In the genomic region with DNA sequence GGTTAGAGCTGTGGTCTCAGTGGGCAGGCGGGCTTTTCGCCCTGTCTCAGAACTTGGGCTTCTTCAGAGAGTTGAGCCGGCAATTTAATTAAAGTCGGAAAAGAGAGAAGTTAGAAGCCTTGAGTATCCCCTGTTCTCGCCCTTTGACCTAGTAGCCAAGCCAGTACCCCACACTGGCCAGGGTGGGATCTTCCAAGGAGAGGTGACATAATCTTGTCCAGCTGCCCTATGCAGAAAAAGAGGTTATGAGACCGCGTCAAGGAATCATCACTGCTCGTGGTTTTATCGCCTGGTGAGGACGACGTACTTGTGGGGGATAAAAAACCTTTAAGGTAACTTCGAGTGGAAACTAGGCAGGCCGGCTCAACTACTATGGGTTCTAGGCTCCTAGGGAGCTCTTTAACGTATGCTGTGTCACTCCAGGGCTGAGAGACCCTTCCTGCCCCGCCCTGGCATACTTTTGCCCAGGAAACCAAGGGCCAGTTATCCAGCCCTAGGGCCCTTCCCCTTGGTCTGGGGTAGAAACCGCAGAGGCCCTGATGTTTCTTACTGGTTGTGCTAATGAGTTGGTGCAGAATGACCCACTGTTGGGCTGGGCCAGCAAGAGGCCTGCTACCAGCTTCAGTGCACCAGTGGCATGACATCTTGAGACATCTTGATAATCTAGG, we compare ENCODE assay signal across 8 mouse cellular contexts. TPM values are rescaled to one million over a fixed set of nuclear protein-coding genes. Genes with fewer than 3 reads are reported as not detected.
DNase-seq lines count a peak whose midpoint lies in the region; ATAC-seq and TF ChIP-seq lines count a peak whose summit lies in the region.

No protein-coding gene starts in this region.

- H3K9ac ChIP-seq in hindbrain, embryonic 11.5 days (ENCODE audit: low read depth, low read length): peak overlapping the region; percentile 71
- H3K9ac ChIP-seq in liver, postnatal 0 days (replicated peaks): peak overlapping the region; percentile 72

- TF ChIP-seq EP300 in liver, postnatal 0 days (IDR thresholded peaks at IDR 0.05; ENCODE audit: low read depth): no peak

- no peak overlapping the region for H3K27ac ChIP-seq in hindbrain, embryonic 11.5 days (ENCODE audit: low read depth, low read length)
- peak overlapping the region; percentile 84 for H3K27ac ChIP-seq in liver, postnatal 0 days (ENCODE audit: low read depth)

- no peak for TF ChIP-seq CTCF in G1E (IDR thresholded peaks at IDR 0.05; ENCODE audit: low read depth, low read length)
- no peak for TF ChIP-seq CTCF in liver, postnatal 0 days (IDR thresholded peaks at IDR 0.05; ENCODE audit: low read depth)

- peaks cover 11% of the 10 kb centered on the region; the same call in 1 of the 2 replicates for H3K9me3 ChIP-seq in erythroblast, embryonic 14.5 days (ENCODE audit: control insufficient read depth, low read length)
- peaks cover 7% of the 10 kb centered on the region for H3K9me3 ChIP-seq in G1E (replicated peaks)
- H3K9me3 ChIP-seq in hindbrain, embryonic 11.5 days (ENCODE audit: control insufficient read depth, low read length): no peaks in the 10 kb centered on the region
- no peaks in the 10 kb centered on the region for H3K9me3 ChIP-seq in liver, postnatal 0 days (ENCODE audit: low read length)

- WGBS in hindbrain, embryonic 11.5 days: 9% methylated on average over 16 of the region's 16 CpGs
- WGBS in liver, postnatal 0 days (ENCODE audit: insufficient replicate concordance): 23% methylated on average over 16 of the region's 16 CpGs

- H3K27me3 ChIP-seq in erythroblast, embryonic 14.5 days (ENCODE audit: control insufficient read depth): peaks cover 77% of the 10 kb centered on the region
- peaks cover 73% of the 10 kb centered on the region for H3K27me3 ChIP-seq in G1E (ENCODE audit: insufficient read depth, low read length)
- H3K27me3 ChIP-seq in hindbrain, embryonic 11.5 days (ENCODE audit: control insufficient read depth, insufficient read depth, low read length): peaks cover 31% of the 10 kb centered on the region
- H3K27me3 ChIP-seq in liver, postnatal 0 days (ENCODE audit: insufficient read depth, low read length): peaks cover 37% of the 10 kb centered on the region

- no peak for DNase-seq in G1E (ENCODE audit: low spot score)
- DNase-seq in hindbrain, embryonic 11.5 days (ENCODE audit: low spot score): no peak
- DNase-seq in liver, postnatal 0 days: no peak
- DNase-seq in yolk sac, embryonic 10.5 days (ENCODE audit: low spot score): no peak
- DNase-seq in frontal cortex, adult 2 months (ENCODE audit: extremely low spot score in 1 of 2, low spot score in 1 of 2): no peak
- no peak for DNase-seq in adipocyte (ENCODE audit: low spot score)

- peak overlapping the region; percentile 97 for H3K4me2 ChIP-seq in hindbrain, embryonic 11.5 days (replicated peaks; ENCODE audit: low read depth, low read length)
- H3K4me2 ChIP-seq in liver, postnatal 0 days (ENCODE audit: low read depth, low read length): peak overlapping the region; percentile 75

- peaks cover 16% of the 10 kb centered on the region for H3K4me1 ChIP-seq in erythroblast, embryonic 14.5 days (ENCODE audit: control insufficient read depth)
- peaks cover 20% of the 10 kb centered on the region for H3K4me1 ChIP-seq in G1E (ENCODE audit: insufficient read depth, low read depth, low read length)
- H3K4me1 ChIP-seq in hindbrain, embryonic 11.5 days (replicated peaks; ENCODE audit: control insufficient read depth, insufficient read depth, low read length): 0 out of 2 replicates have a peak, but pooled peaks cover 4% of the 10 kb centered on the region
- H3K4me1 ChIP-seq in liver, postnatal 0 days (ENCODE audit: insufficient read depth): peaks cover 8% of the 10 kb centered on the region

- no peaks in the 10 kb centered on the region for H3K36me3 ChIP-seq in erythroblast, embryonic 14.5 days (ENCODE audit: control insufficient read depth)
- H3K36me3 ChIP-seq in G1E (replicated peaks): no peaks in the 10 kb centered on the region
- H3K36me3 ChIP-seq in hindbrain, embryonic 11.5 days (ENCODE audit: control insufficient read depth, insufficient read depth, low read length): no peaks in the 10 kb centered on the region
- no peaks in the 10 kb centered on the region for H3K36me3 ChIP-seq in liver, postnatal 0 days (replicated peaks; ENCODE audit: insufficient read depth, low read length)

- peak overlapping the region; percentile 58 for H3K4me3 ChIP-seq in erythroblast, embryonic 14.5 days (replicated peaks)
- H3K4me3 ChIP-seq in G1E (ENCODE audit: low read depth, low read length): peak overlapping the region; percentile 67; the same call in 1 of the 2 replicates
- peak overlapping the region; percentile 60 for H3K4me3 ChIP-seq in hindbrain, embryonic 11.5 days (ENCODE audit: low read depth, low read length)
- H3K4me3 ChIP-seq in liver, postnatal 0 days (ENCODE audit: low read depth, low read length): peak overlapping the region; percentile 58

- ATAC-seq in erythroblast, adult 5-6 weeks (replicated peaks; ENCODE audit: low FRiP score, poor library complexity, severe bottlenecking): no peak
- ATAC-seq in G1E (ENCODE audit: extremely low read depth, insufficient number of reproducible peaks, low FRiP score, poor library complexity, severe bottlenecking): no peak
- no peak for ATAC-seq in hindbrain, embryonic 11.5 days (ENCODE audit: low FRiP score)
- ATAC-seq in liver, postnatal 0 days: no peak

RNA-seq across cellular contexts. Expression of gene Rbpms2, which starts 2.0 kb away (rescaled TPM):
- polyA plus RNA-seq in erythroblast, embryonic 14.5 days (2012): 0.09 and 0.12 TPM in 2 replicates
- total RNA-seq in erythroblast, adult 5-6 weeks (2015; ENCODE audit: low replicate concordance): 0.84 TPM in 1 of 2 replicates, not detected in the other
- total RNA-seq in erythroblast, adult 5-6 weeks (2017; ENCODE audit: low replicate concordance): 0.17 TPM in 1 of 2 replicates, not detected in the other
- total RNA-seq in G1E (2014; fragmentation: Nextera tagmentation) (not detected in 2 replicates), G1E (2017) (0.33 and 0.81 TPM in 2 replicates)
- polyA plus RNA-seq in G1E (2012): 0.13 and 0.21 TPM in 2 replicates
- 19.5 and 23.7 TPM in 2 replicates for polyA plus RNA-seq in hindbrain, embryonic 11.5 days (2014; fragmentation: Nextera tagmentation; extraction: Ambion mirVana)
- polyA plus RNA-seq in liver, postnatal 0 days (2015; fragmentation: Nextera tagmentation; extraction: Ambion mirVana): 23.5 and 26.1 TPM in 2 replicates
- polyA plus RNA-seq in frontal cortex, adult 2 months (2012; rRNA removed): 7.5 and 8.3 TPM in 2 replicates

RNA-seq across cellular contexts. Expression of gene Oaz2, which starts 36.3 kb away (rescaled TPM):
- polyA plus RNA-seq in erythroblast, embryonic 14.5 days (2012): 10.5 and 13.6 TPM in 2 replicates
- 8.3 and 9.0 TPM in 2 replicates for total RNA-seq in erythroblast, adult 5-6 weeks (2015; ENCODE audit: low replicate concordance)
- total RNA-seq in erythroblast, adult 5-6 weeks (2017; ENCODE audit: low replicate concordance): 16.3 and 17.7 TPM in 2 replicates
- total RNA-seq in G1E (2014; fragmentation: Nextera tagmentation) (12.0 and 16.2 TPM in 2 replicates), G1E (2017) (39.3 and 43.0 TPM in 2 replicates)
- polyA plus RNA-seq in G1E (2012): 85.7 and 118 TPM in 2 replicates
- 204 and 224 TPM in 2 replicates for polyA plus RNA-seq in hindbrain, embryonic 11.5 days (2014; fragmentation: Nextera tagmentation; extraction: Ambion mirVana)
- 50.9 and 52.8 TPM in 2 replicates for polyA plus RNA-seq in liver, postnatal 0 days (2015; fragmentation: Nextera tagmentation; extraction: Ambion mirVana)
- 220 and 229 TPM in 2 replicates for polyA plus RNA-seq in frontal cortex, adult 2 months (2012; rRNA removed)

RNA-seq across cellular contexts. Expression of gene Pif1, which starts 44.5 kb away (rescaled TPM):
- polyA plus RNA-seq in erythroblast, embryonic 14.5 days (2012): 4.9 and 5.2 TPM in 2 replicates
- total RNA-seq in erythroblast, adult 5-6 weeks (2015; ENCODE audit: low replicate concordance): 2.9 and 6.9 TPM in 2 replicates
- total RNA-seq in erythroblast, adult 5-6 weeks (2017; ENCODE audit: low replicate concordance): 6.5 and 19.7 TPM in 2 replicates
- total RNA-seq in G1E (2014; fragmentation: Nextera tagmentation) (13.0 and 28.7 TPM in 2 replicates), G1E (2017) (9.1 and 10.9 TPM in 2 replicates)
- polyA plus RNA-seq in G1E (2012): 6.9 and 7.1 TPM in 2 replicates
- 9.9 and 12.5 TPM in 2 replicates for polyA plus RNA-seq in hindbrain, embryonic 11.5 days (2014; fragmentation: Nextera tagmentation; extraction: Ambion mirVana)
- polyA plus RNA-seq in liver, postnatal 0 days (2015; fragmentation: Nextera tagmentation; extraction: Ambion mirVana): 3.2 and 3.5 TPM in 2 replicates
- 0.24 and 0.36 TPM in 2 replicates for polyA plus RNA-seq in frontal cortex, adult 2 months (2012; rRNA removed)

RNA-seq across cellular contexts. Expression of gene Plekho2, which starts 51.6 kb away (rescaled TPM):
- polyA plus RNA-seq in erythroblast, embryonic 14.5 days (2012): 11.7 and 13.8 TPM in 2 replicates
- 22.3 and 23.4 TPM in 2 replicates for total RNA-seq in erythroblast, adult 5-6 weeks (2015; ENCODE audit: low replicate concordance)
- 25.3 and 39.0 TPM in 2 replicates for total RNA-seq in erythroblast, adult 5-6 weeks (2017; ENCODE audit: low replicate concordance)
- total RNA-seq in G1E (2014; fragmentation: Nextera tagmentation) (23.0 and 26.9 TPM in 2 replicates), G1E (2017) (31.9 and 35.4 TPM in 2 replicates)
- polyA plus RNA-seq in G1E (2012): 11.5 and 16.8 TPM in 2 replicates
- polyA plus RNA-seq in hindbrain, embryonic 11.5 days (2014; fragmentation: Nextera tagmentation; extraction: Ambion mirVana): 10.2 and 10.7 TPM in 2 replicates
- 14.3 and 14.5 TPM in 2 replicates for polyA plus RNA-seq in liver, postnatal 0 days (2015; fragmentation: Nextera tagmentation; extraction: Ambion mirVana)
- polyA plus RNA-seq in frontal cortex, adult 2 months (2012; rRNA removed): 17.0 and 17.9 TPM in 2 replicates
